Mouse (Mus musculus) hindbrain, embryonic 12.5 days (tissue): ENCODE measurements around the gene Tmem258. TPM values are rescaled to one million over a fixed set of nuclear protein-coding genes. Genes with fewer than 3 reads are reported as not detected.

Source experiments
- ATAC-seq: fragments of 200-750 bp; cut with Nextera tagmentation; 2 replicates; pipeline ENCODE4 v1.8.0; 2017; ENCODE audit warnings: moderate TSS enrichment; ENCODE audit not compliant: low FRiP score
- H3K27ac ChIP-seq: fragments of 300-500 bp; sonication (generic); 2 replicates; pipeline ENCODE4 v1.5.1; 2016; ENCODE audit warnings: mild to moderate bottlenecking
- H3K27me3 ChIP-seq: fragments of 300-500 bp; sonication (generic); 2 replicates; pipeline ENCODE4 v1.6.1; 2016; ENCODE audit warnings: mild to moderate bottlenecking
- H3K36me3 ChIP-seq: fragments of 300-500 bp; sonication (generic); 2 replicates; pipeline ENCODE4 v1.6.1; 2016; ENCODE audit warnings: mild to moderate bottlenecking
- H3K4me1 ChIP-seq: fragments of 300-500 bp; sonication (generic); 2 replicates; pipeline ENCODE4 v1.6.1; 2016
- H3K4me2 ChIP-seq: fragments of 300-500 bp; sonication (generic); replicated peaks from 2 replicates; pipeline ENCODE4 v1.6.1; 2016; ENCODE audit warnings: mild to moderate bottlenecking
- H3K4me3 ChIP-seq: fragments of 300-500 bp; sonication (generic); 2 replicates; pipeline ENCODE4 v1.5.1; 2016; ENCODE audit warnings: mild to moderate bottlenecking
- H3K9ac ChIP-seq: fragments of 300-500 bp; sonication (generic); 2 replicates; pipeline ENCODE4 v1.6.1; 2016; ENCODE audit warnings: mild to moderate bottlenecking, moderate library complexity
- H3K9me3 ChIP-seq: fragments of 300-500 bp; sonication (generic); replicated peaks from 2 replicates; pipeline ENCODE4 v1.6.1; 2016; ENCODE audit warnings: mild to moderate bottlenecking
- WGBS: fragments of 180-500 bp; shearing (Covaris S2); methylation state at CpG from one replicate; pipeline ENCODE4 v1.1.7; 2016; 5-methylcytosine and 5-hydroxymethylcytosine counted together
- polyA plus RNA-seq: library from polyadenylated mRNA; unstranded; fragments of >200 nt; fragmentation: Nextera tagmentation; extraction: Ambion mirVana; gene quantifications from 2 replicates; pipeline ENCODE4 v1.2.1, GENCODE M21; 2016

Tmem258 gene
- polyA plus RNA-seq, 1 experiment from 2014 or later, result 342 TPM

DNA sequence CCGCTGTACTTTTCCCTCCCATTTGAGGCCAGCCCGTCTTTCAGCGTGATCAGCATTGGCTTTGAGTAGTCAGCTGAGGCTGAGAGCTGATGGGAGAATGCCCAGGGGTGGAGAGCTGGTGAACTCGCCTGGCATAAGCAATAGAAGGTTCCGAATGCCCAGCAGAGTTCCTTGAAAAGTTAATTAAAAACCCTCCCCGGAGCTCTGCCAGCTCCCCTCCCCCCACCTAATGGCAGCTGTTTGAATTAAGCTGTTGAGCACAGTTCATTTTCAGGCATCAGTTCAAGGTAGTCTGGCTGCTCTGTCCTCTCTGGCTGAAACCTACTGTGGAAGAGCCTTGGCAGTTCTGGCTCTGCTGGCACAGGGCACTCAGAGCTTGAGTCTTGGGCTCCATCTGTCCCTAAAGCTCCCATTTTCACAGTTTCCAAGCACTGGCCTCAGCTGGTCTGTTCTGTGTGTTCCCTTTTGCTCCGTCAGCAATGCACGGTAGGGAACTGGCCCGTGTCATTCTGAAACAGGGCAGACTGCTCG is 15.5 kb upstream of the Tmem258 start:
- H3K27me3 ChIP-seq, result no peaks in the 10 kb centered on the region
- no peak overlapping the region for H3K4me2 ChIP-seq
- H3K36me3 ChIP-seq, result peaks cover 83% of the 10 kb centered on the region
- no peaks in the 10 kb centered on the region for H3K9me3 ChIP-seq
- H3K9ac ChIP-seq, result no peak overlapping the region
- H3K4me1 ChIP-seq, result peaks cover 29% of the 10 kb centered on the region
- H3K27ac ChIP-seq, result peak overlapping the region; percentile 41; the same call in 1 of the 2 replicates
- no peak for ATAC-seq
- no peak overlapping the region for H3K4me3 ChIP-seq
- 73% methylated on average over 10 of the region's 10 CpGs for WGBS

DNA sequence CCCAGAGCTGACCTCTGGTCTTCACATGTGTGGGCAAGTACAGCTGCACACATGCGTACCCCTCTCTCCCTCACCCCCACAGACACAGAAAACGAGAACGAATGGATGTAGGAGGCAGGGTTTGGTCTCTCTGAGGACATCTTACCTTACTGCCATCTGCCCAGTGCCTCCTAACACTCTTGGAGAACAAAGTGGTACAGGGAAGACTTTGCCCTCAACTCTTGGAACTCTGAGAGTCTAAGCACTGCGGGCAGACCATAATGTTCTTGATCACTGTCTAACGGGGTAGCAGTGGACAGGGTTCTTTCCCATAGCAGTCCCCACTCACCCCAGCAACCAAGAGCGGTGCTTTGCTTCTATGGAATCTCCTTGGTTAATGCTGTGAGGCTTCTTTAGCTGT is 14.8 kb upstream of the Tmem258 start:
- H3K9ac ChIP-seq, result no peak overlapping the region
- WGBS, result 95% methylated on average over 6 of the region's 6 CpGs
- H3K9me3 ChIP-seq, result no peaks in the 10 kb centered on the region
- H3K36me3 ChIP-seq, result peaks cover 89% of the 10 kb centered on the region
- H3K27me3 ChIP-seq, result no peaks in the 10 kb centered on the region
- no peak for ATAC-seq
- no peak overlapping the region for H3K4me3 ChIP-seq
- peaks cover 29% of the 10 kb centered on the region for H3K4me1 ChIP-seq
- no peak overlapping the region for H3K27ac ChIP-seq
- H3K4me2 ChIP-seq, result no peak overlapping the region

DNA sequence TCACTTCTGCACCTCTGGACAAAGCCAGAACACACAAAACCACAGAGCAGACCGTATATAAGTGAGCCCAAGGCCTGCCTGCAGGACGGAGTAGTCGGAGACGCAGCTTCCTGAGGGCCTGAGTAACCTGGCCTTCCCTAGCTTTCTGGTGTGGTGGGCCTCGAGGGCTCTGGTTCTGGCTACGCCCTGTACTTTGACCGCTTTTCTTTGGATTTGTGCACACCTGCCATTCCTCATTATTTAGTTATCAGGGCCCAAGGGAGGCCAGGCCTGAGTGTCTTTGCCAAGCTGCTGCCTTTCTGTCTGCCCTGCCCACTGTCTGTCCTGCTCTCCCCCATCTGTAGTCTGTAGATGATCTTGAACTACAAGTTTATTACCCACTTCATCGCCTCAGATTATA is 13.9 kb upstream of the Tmem258 start:
- Histone ChIP-seq H3K9ac (no peak overlapping the region), H3K4me2 (no peak overlapping the region), H3K27ac (no peak overlapping the region), H3K4me1 (peaks cover 21% of the 10 kb centered on the region), H3K27me3 (no peaks in the 10 kb centered on the region), H3K4me3 (no peak overlapping the region), H3K36me3 (peaks cover 98% of the 10 kb centered on the region), H3K9me3 (no peaks in the 10 kb centered on the region)
- WGBS, result 95% methylated on average over 8 of the region's 8 CpGs
- ATAC-seq, result no peak

DNA sequence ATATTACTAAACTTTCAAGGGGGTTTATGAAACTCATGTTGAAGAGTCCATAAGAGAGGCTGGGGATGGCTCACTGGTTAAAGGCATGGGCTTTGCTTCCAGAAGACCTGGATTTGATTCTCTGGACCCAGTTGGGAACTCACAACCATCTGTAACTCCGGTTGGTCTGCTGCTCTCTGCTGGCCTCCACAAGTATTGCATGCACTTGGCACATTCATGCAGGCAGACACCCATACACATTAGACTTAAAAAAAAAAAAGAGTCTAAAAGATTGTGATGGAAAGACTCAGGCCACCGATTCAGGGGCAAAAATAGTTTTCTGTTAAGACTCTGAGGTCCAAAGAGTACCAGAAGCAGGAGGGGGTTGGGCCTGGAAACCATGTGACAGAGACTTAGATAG is 13.0 kb upstream of the Tmem258 start:
- H3K36me3 ChIP-seq, result peaks cover 98% of the 10 kb centered on the region
- H3K9me3 ChIP-seq, result no peaks in the 10 kb centered on the region
- no peak overlapping the region for H3K9ac ChIP-seq
- H3K4me3 ChIP-seq, result no peak overlapping the region
- no peak overlapping the region for H3K4me2 ChIP-seq
- WGBS, result 61% methylated on average over 2 of the region's 2 CpGs
- H3K4me1 ChIP-seq, result peaks cover 12% of the 10 kb centered on the region
- no peaks in the 10 kb centered on the region for H3K27me3 ChIP-seq
- ATAC-seq, result no peak
- H3K27ac ChIP-seq, result no peak overlapping the region

DNA sequence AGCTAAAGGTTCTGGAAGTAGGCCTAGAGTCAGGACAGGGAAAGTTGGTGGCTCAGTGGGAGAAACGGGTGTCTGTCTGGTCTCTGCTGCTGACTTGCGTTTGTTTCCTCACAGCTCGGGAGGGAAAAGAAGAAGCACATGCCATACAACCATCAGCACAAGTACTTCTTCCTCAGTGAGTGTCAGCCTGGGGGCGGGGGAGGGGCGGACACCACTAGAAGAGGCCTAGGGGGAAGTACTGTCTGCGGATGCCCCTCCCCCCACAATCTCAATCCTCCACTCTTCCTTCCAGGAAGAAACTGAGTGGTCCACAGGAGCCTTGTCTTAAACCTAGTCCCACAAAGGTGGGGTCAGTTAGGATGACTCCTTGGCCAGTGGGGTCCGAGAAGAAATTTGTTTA is 12.5 kb upstream of the Tmem258 start:
- ATAC-seq, result no peak

DNA sequence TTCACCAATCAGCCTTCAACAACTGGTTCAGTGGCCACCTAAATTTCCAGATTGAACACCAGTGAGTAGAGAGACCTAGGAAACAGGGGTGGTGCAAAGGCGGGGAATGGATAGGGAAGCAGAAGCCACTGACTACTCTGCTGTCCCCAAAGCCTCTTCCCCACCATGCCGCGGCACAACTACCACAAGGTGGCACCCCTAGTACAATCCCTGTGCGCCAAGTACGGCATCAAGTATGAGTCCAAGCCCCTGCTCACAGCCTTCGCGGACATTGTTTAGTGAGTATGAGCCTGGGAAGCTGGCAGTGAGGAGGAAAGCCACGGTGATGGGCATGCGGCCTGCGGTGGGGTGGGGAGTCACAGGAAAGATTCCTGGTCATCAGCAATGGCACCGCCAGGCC is 9.5 kb upstream of the Tmem258 start:
- ATAC-seq, result no peak
- Histone ChIP-seq H3K4me1 (no peaks in the 10 kb centered on the region), H3K9me3 (no peaks in the 10 kb centered on the region), H3K9ac (no peak overlapping the region), H3K4me2 (no peak overlapping the region), H3K27ac (no peak overlapping the region), H3K4me3 (no peak overlapping the region), H3K27me3 (no peaks in the 10 kb centered on the region), H3K36me3 (peaks cover 80% of the 10 kb centered on the region)
- WGBS, result 88% methylated on average over 11 of the region's 11 CpGs

More for the DNA sequence above, 12.5 kb upstream of the Tmem258 start:
- Histone ChIP-seq H3K27ac (no peak overlapping the region), H3K4me3 (no peak overlapping the region), H3K9me3 (no peaks in the 10 kb centered on the region), H3K4me2 (no peak overlapping the region), H3K4me1 (peaks cover 8% of the 10 kb centered on the region), H3K9ac (no peak overlapping the region), H3K36me3 (peaks cover 98% of the 10 kb centered on the region), H3K27me3 (no peaks in the 10 kb centered on the region)
- 84% methylated on average over 7 of the region's 7 CpGs for WGBS

DNA sequence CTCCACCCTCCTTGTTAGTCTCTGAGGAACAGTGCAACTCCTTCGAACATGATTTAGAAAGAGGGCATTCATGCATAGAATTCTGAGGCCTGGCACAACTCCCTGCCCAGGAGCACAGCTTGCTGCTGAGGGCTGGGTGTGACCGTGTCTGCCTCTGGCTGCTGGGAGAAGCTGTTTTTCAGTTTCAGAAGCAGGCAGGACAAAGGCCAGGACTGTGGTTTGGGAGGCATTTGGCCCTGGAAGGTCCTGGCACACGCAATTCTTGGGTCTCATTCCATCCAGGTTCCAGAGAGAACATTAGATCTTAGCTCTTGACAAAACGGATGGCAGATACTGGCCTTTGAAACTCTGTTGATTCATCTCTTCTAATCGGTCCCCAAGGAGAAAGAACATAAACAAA is 8.6 kb upstream of the Tmem258 start:
- Histone ChIP-seq H3K36me3 (peaks cover 79% of the 10 kb centered on the region), H3K4me3 (no peak overlapping the region), H3K4me1 (no peaks in the 10 kb centered on the region), H3K9me3 (no peaks in the 10 kb centered on the region), H3K27me3 (no peaks in the 10 kb centered on the region), H3K27ac (no peak overlapping the region), H3K4me2 (no peak overlapping the region), H3K9ac (no peak overlapping the region)
- no peak for ATAC-seq
- WGBS, result 78% methylated on average over 5 of the region's 5 CpGs

DNA sequence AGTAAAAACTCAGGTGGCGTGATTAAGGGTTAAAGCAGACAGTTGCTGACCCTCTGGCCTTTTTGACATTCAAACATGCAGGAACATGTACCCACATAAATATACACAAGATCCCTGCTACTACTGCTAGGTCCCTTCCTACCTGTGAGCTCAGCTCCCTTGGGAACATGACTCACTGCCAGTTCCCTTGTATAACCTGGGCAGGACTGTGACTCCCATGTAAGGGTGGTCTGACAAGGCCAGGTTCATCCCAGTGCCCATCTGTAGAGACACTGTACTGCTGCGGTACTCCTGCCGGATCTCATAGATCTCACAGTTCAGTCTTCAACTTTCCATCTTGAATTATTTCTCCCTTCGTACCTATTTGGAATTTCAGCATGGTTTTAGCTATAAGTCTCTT is 6.7 kb upstream of the Tmem258 start:
- Histone ChIP-seq H3K4me1 (no peaks in the 10 kb centered on the region), H3K9ac (no peak overlapping the region), H3K27me3 (no peaks in the 10 kb centered on the region), H3K36me3 (peaks cover 71% of the 10 kb centered on the region), H3K9me3 (no peaks in the 10 kb centered on the region), H3K4me2 (no peak overlapping the region), H3K4me3 (no peak overlapping the region), H3K27ac (no peak overlapping the region)
- WGBS, result 95% methylated on average over 4 of the region's 4 CpGs
- ATAC-seq, result no peak

DNA sequence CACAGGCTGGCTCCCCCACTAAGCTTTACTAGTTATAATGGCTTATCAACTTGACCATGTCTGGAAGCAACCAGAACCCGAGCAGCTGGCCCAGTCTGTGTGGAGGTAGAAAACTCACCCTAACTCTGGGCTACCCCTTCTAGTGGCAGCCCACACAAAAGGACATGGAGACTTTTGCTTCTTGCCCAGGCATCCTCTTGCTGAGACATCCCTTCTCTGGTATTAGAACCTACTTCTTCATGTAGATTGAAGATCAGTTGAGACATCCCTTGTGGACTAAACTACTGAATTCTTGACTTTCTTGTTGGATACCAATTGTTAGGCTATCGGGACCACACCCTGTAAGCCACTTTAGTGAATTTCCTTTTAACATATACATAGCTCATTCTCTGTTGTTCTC is 5.5 kb upstream of the Tmem258 start:
- Histone ChIP-seq H3K27ac (no peak overlapping the region), H3K4me3 (no peak overlapping the region), H3K9me3 (no peaks in the 10 kb centered on the region), H3K4me2 (no peak overlapping the region), H3K27me3 (no peaks in the 10 kb centered on the region), H3K4me1 (peaks cover 8% of the 10 kb centered on the region), H3K36me3 (peaks cover 59% of the 10 kb centered on the region), H3K9ac (no peak overlapping the region)
- 93% methylated on average over 2 of the region's 2 CpGs for WGBS
- ATAC-seq, result no peak

DNA sequence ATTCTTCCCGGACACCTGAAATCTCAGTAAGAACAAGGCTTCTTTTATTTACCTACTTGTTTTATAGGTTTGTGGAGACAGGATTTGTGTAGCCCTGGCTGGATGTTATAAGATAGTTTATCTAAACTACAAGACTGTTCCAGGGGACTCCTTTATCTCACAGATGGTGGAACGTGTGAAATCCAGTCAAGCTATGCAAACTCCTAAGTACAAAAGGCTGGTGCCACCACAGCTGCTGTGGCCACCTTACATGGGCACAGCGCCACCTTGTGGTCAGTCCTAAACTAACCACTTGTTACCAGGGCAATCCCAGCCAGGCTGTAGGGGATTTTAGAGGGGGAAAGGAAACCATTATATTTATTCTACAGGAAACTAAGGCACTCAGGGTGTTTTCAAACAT is 5.1 kb upstream of the Tmem258 start:
- WGBS, result 30% methylated on average over 3 of the region's 3 CpGs

DNA sequence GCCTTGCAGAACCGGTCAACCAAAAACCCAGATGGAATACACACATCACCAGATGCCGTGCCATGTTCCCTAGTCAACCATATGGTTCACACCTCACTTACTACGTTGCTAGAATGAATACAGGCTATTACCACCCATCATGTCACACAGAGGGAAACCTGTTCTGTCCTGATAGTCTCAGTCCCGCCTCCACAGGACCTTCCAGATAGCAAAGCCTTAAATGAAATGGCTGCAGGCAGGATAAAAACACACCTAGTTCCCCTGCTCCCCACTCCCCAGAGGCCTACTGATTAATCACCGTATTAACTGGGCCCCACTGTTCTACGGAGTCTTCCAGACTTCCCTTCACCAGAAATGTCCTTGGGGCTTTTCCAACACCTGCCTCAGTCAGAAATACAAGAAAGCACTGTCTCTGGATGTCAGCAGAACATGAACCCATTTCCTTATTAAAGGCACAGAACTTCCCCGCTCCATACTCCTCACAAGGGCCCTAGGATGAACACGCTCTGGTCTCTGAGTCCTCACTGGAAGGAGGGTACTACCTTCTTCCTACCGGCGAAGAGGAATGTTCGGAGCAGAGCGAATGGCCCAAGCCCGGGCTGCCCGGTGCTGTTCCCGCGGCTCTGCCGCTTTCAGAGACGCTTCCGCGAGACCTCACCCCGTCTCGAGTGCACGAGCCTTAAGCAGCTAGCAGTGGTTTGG is 517 bp upstream of the Tmem258 start:
- Histone ChIP-seq H3K4me2 (peak overlapping the region; percentile 86), H3K27me3 (no peaks in the 10 kb centered on the region), H3K9ac (peak overlapping the region; percentile 80), H3K4me3 (peak overlapping the region; percentile 82), H3K4me1 (peaks cover 17% of the 10 kb centered on the region), H3K27ac (peak overlapping the region; percentile 73), H3K36me3 (peaks cover 44% of the 10 kb centered on the region), H3K9me3 (no peaks in the 10 kb centered on the region)
- WGBS, result 3% methylated on average over 23 of the region's 23 CpGs
- no peak; the same call in 1 of the 2 replicates for ATAC-seq

More for the DNA sequence above, 5.1 kb upstream of the Tmem258 start:
- peak; percentile 22 for ATAC-seq
- Histone ChIP-seq H3K4me3 (no peak overlapping the region), H3K9ac (no peak overlapping the region), H3K27me3 (no peaks in the 10 kb centered on the region), H3K4me1 (peaks cover 9% of the 10 kb centered on the region), H3K27ac (no peak overlapping the region), H3K36me3 (peaks cover 55% of the 10 kb centered on the region), H3K9me3 (no peaks in the 10 kb centered on the region), H3K4me2 (no peak overlapping the region)

DNA sequence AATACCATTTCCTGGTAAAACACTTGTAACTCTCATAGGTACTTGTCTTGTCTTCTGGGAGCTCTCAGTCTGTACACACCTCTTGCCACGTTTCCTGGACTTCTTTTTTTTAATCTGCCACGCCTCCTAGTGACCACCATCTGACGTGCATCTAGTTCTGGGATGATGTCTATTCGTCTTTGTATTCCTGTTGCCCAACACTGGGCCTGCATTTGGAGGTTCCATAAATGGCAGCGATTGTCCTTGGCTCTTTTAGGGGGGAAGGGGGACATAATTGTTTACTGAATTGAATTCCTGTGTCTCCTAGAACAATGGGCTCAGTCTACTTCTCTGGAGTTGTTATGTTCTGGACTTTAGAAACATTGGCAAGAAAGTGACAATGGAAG is 795 bp downstream of the Tmem258 start:
- Histone ChIP-seq H3K4me2 (peak overlapping the region; percentile 86), H3K4me1 (peaks cover 17% of the 10 kb centered on the region), H3K9ac (peak overlapping the region; percentile 80), H3K27me3 (no peaks in the 10 kb centered on the region), H3K4me3 (peak overlapping the region; percentile 82), H3K27ac (no peak overlapping the region; the same call in 1 of the 2 replicates), H3K36me3 (peaks cover 50% of the 10 kb centered on the region), H3K9me3 (no peaks in the 10 kb centered on the region)
- 2% methylated on average over 5 of the region's 5 CpGs for WGBS
- ATAC-seq, result peak; percentile 53; the same call in 1 of the 2 replicates

DNA sequence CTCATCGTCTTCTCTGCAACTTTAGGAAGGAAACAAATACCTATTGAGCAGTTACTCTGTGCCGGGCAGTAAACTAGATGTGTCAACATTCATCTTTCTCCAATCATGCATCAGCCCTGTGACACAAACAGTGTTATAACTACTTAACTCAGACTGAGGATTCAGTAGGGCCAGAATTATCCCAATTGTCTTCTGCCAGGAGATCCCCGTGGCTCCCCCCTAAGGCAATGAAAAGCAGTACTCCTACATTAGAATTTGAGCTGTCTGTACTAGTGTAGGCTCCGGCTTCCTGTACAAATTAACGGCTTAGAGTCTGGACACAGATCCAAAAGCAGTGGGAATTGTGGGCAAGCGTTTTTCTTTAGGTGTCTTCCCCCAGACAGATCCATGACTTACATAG is 1.2 kb downstream of the Tmem258 start:
- Histone ChIP-seq H3K4me2 (peak overlapping the region; percentile 86), H3K9ac (peak overlapping the region; percentile 80; the same call in 1 of the 2 replicates)

More for the DNA sequence above, 1.2 kb downstream of the Tmem258 start:
- H3K9me3 ChIP-seq, result no peaks in the 10 kb centered on the region
- ATAC-seq, result no peak
- H3K4me3 ChIP-seq, result peak overlapping the region; percentile 82; the same call in 1 of the 2 replicates
- H3K27me3 ChIP-seq, result no peaks in the 10 kb centered on the region
- peaks cover 50% of the 10 kb centered on the region for H3K36me3 ChIP-seq
- WGBS, result 78% methylated on average over 6 of the region's 6 CpGs
- peaks cover 17% of the 10 kb centered on the region for H3K4me1 ChIP-seq
- H3K27ac ChIP-seq, result no peak overlapping the region
